Mouse (Mus musculus) megakaryocyte, embryonic 14.5 days (primary cell): Measurements from ENCODE around the gene Crybg1.

Experiments
- FLI1 ChIP-seq: IDR thresholded peaks from 2 replicates; pipeline ENCODE4 v1.6.1; 2012; ENCODE audit warnings: low read length, inconsistent platforms, mixed read lengths
- GATA1 ChIP-seq: IDR thresholded peaks from 3 replicates; pipeline ENCODE4 v1.6.1; 2012; ENCODE audit warnings: mixed read lengths, low read length, inconsistent platforms, borderline replicate concordance

DNA sequence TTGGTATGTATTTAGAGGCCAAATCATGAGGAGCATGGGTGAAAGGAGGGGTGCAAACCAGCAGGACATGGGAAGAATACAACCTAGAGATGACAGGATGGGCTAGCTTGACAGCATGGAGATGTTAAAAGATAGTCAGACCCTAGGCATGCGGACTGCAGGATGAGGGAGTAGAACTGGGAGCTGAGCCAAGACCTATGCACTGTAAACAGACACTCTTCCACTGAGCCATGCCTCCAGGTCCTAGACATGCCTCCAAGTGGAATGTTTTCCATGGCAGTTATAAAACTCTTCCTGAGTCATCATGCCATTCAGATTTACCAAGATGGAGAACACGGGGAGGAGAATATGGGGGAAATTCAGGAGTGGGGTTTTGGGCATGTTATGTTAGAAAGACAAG, 53.9 kb downstream of the Crybg1 start:
- TF ChIP-seq GATA1, result no peak
- no peak for TF ChIP-seq FLI1
